Mouse (Mus musculus): ENCODE data around the gene Cited2. TPM values are rescaled to one million over a fixed set of nuclear protein-coding genes. Genes with fewer than 3 reads are reported as not detected.

Cited2 gene
- polyA plus RNA-seq, 1 experiment from 2014 or later: 49.6 TPM

DNA sequence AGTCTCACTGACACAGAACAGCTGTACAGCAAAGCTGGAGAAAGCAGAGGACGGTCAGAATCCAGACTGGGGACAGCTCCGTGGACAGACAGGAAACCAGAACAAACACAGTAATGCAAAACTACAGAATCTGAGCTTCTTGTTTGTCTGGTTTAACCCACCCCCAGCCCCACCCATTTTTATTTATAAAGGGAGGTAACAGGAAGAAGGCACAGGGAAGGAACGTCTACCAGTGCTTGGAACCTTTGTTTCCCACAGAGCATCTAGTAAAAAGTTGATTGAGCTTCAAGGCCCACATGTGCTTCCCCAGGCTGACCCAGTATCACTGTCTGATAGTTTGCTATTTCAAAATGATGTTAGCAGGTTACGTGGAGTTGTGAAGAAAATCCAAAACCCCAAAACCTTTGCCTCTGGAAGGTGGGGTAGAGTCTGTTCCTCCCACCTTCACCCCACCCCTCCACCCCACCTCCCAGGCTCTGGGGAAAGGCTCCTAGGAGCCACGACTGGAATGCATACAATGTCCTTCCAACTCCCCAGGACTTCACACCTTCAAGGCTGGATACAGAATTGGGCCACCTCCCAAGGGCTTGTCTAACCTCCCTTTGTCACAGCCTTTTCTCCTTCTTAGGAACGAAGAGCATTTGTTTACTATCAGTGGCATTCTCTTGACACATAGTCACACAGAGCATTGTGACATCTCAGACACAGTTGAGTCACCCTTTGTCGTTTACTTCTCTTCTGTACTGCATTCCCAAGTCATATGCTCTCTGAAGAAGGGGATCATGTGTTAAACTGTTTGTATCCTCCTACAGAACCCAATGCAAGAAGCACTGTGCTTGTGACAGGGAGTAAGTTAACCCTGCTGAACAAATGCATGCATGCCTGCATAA is 25.4 kb upstream of the Cited2 start:
- H3K27me3 ChIP-seq (replicated peaks): no peaks in the 10 kb centered on the region
- no peaks in the 10 kb centered on the region for H3K9me3 ChIP-seq (replicated peaks)
- no peak overlapping the region for H3K4me3 ChIP-seq
- no peak overlapping the region for H3K27ac ChIP-seq (ENCODE audit: poor library complexity, severe bottlenecking)
- no peaks in the 10 kb centered on the region for H3K4me1 ChIP-seq (replicated peaks)
- H3K4me2 ChIP-seq: no peak overlapping the region
- no peak overlapping the region for H3K9ac ChIP-seq
- WGBS: 47% methylated on average over 7 of the region's 7 CpGs
- no peak for ATAC-seq (ENCODE audit: insufficient number of reproducible peaks, low FRiP score)
- no peaks in the 10 kb centered on the region for H3K36me3 ChIP-seq

DNA sequence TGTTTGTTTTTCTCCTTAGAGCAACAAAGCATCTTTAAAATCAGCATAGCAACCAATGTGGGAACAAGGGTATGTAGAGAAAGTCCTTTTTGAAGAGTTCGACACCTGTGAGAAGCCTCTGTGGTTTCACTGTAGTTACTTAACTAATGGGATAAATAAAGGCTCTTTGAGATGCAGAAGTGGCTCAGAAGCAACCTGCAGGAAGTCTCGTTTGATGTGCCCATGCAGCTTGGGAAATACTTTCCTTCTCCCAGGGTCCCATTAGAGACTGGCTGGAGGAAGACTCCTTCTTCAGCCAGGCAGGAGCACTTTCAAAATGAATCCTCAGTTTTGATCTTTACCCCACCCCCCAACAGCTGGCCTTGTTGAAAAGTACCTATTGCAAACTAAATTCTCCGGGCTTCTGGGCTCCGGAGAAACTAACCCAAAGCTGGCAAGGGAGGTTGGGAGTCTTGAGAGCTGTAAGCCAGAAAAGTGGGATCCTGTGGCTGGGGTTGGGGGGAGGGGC is 17.5 kb upstream of the Cited2 start:
- Histone ChIP-seq H3K9me3 (replicated peaks) (no peaks in the 10 kb centered on the region), H3K9ac (no peak overlapping the region), H3K4me3 (no peak overlapping the region), H3K4me2 (no peak overlapping the region), H3K36me3 (no peaks in the 10 kb centered on the region), H3K27ac (ENCODE audit: poor library complexity, severe bottlenecking) (no peak overlapping the region), H3K4me1 (replicated peaks) (no peaks in the 10 kb centered on the region), H3K27me3 (replicated peaks) (no peaks in the 10 kb centered on the region)
- WGBS: 33% methylated on average over 4 of the region's 4 CpGs
- no peak for ATAC-seq (ENCODE audit: insufficient number of reproducible peaks, low FRiP score)

DNA sequence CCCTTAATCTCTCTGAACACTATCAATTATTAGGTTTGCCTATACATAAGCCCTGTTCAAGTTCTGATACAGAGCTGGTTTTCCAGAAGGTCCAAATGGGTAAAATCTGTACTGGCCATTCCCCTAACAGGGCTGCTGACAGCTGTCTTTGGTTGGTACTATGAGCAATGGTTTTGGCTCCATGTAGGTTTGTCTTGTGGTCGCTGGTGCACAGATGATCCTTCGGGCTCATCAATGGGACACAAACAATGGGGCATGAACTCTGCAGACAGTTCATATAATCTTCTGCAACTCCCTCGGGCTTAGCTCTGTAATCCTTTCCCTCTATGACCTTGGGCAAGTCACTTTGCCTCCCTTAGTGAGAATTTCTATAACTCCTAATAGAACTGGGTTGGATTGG is 12.3 kb upstream of the Cited2 start:
- no peak overlapping the region for H3K4me3 ChIP-seq
- H3K9me3 ChIP-seq (replicated peaks): no peaks in the 10 kb centered on the region
- no peak overlapping the region for H3K9ac ChIP-seq
- no peak overlapping the region for H3K4me2 ChIP-seq
- H3K4me1 ChIP-seq (replicated peaks): no peaks in the 10 kb centered on the region
- WGBS: 86% methylated on average over 3 of the region's 3 CpGs
- H3K27ac ChIP-seq (ENCODE audit: poor library complexity, severe bottlenecking): no peak overlapping the region
- ATAC-seq (ENCODE audit: insufficient number of reproducible peaks, low FRiP score): no peak
- H3K27me3 ChIP-seq (replicated peaks): no peaks in the 10 kb centered on the region
- H3K36me3 ChIP-seq: no peaks in the 10 kb centered on the region

DNA sequence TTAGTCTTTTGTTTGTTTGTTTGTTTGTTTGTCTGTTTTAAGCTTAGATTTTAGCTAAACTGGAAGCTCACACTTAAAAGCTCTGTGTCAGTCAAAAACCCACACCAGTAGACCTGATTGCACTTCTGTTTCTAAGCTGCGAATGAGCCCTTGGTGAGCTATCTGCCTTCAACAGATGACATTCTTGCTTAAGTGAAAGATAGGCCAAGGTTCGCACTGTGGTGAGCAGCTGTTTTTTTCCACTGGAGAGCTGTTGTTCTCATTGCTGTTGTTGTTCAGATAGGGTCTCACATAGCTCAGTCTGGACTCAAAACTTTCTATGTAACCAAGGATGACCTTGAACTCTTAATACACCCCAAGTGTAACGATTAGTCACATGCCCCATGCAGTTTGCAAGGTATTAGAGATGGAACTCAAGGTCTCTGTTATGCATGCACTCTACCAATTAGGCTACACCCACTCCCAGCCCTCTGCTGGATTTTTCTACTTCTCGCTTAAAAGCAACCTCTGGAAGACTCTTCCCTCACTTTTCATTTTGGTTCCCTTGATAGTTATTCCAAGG is 3.9 kb upstream of the Cited2 start:
- ATAC-seq (ENCODE audit: insufficient number of reproducible peaks, low FRiP score): peak; percentile 13
- Histone ChIP-seq H3K9me3 (replicated peaks) (no peaks in the 10 kb centered on the region; the same call in 1 of the 2 replicates), H3K4me1 (replicated peaks) (peaks cover 17% of the 10 kb centered on the region), H3K27ac (ENCODE audit: poor library complexity, severe bottlenecking) (peak overlapping the region; percentile 43; the same call in 1 of the 2 replicates), H3K9ac (no peak overlapping the region), H3K27me3 (replicated peaks) (no peaks in the 10 kb centered on the region), H3K4me2 (no peak overlapping the region), H3K4me3 (no peak overlapping the region), H3K36me3 (no peaks in the 10 kb centered on the region; the same call in 1 of the 2 replicates)
- 36% methylated on average over 4 of the region's 4 CpGs for WGBS

DNA sequence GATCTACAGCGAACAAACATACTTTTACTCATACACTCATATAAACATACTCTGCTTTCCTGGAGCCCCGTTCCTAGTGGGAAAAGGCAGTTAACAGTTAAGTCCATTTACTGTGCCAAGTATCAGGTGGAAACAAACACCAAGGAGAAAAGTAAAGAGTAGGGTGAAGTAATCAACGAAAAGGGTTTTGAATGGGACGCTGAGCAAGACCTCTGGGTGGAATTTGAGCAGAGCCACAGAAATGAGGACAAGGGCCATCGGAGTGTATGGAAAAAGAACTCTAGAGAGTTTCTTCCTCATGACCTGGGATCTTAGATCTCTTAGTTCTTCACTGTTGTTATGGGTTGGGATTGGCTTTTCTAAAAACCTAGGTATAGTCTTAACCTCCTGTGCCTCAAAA is 3.4 kb upstream of the Cited2 start:
- no peak overlapping the region for H3K27ac ChIP-seq (ENCODE audit: poor library complexity, severe bottlenecking)
- no peak overlapping the region for H3K4me2 ChIP-seq
- no peaks in the 10 kb centered on the region for H3K27me3 ChIP-seq (replicated peaks)
- H3K9ac ChIP-seq: no peak overlapping the region
- no peak overlapping the region for H3K4me3 ChIP-seq
- WGBS: 89% methylated on average over 5 of the region's 5 CpGs
- peaks cover 17% of the 10 kb centered on the region for H3K4me1 ChIP-seq (replicated peaks)
- no peak for ATAC-seq (ENCODE audit: insufficient number of reproducible peaks, low FRiP score)
- no peaks in the 10 kb centered on the region; the same call in 1 of the 2 replicates for H3K9me3 ChIP-seq (replicated peaks)
- H3K36me3 ChIP-seq: no peaks in the 10 kb centered on the region; the same call in 1 of the 2 replicates

DNA sequence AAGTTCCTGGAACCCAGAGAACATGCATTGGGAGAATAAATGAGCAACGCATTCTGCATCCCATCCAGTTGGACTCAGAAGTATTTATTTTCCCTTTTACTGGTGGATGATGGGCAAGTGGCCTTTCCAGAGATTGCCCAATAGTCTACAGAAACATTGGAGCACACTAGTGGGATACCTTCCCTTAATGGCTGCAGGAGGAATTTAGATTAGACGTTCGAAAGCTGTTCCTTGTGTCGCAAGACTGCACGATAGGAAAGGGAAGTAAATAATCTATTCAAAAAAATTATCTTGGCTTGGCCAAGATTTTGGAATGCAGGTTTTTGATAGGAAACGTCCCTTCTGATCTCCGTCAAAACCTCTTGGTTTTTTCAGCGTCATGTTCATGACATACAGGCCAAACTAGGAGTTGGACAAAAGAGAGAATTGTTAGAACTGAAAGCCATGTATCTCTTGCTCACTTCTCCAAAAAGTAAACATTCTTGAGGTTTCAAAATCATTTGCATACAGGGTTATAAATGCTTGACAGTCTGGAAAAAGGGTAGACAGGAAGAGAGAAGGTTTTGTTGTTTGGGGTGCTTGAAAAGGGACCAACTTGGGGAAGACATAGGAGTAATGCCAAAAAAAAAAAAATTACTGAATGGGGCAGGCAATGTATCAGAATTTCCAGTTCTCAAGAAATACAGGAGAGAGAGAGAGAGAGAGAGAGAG is 2.0 kb upstream of the Cited2 start:
- Histone ChIP-seq H3K27ac (ENCODE audit: poor library complexity, severe bottlenecking) (peak overlapping the region; percentile 100), H3K27me3 (replicated peaks) (no peaks in the 10 kb centered on the region), H3K4me3 (peak overlapping the region; percentile 88), H3K9ac (peak overlapping the region; percentile 80), H3K4me1 (replicated peaks) (peaks cover 22% of the 10 kb centered on the region), H3K4me2 (peak overlapping the region; percentile 84), H3K9me3 (replicated peaks) (no peaks in the 10 kb centered on the region; the same call in 1 of the 2 replicates), H3K36me3 (no peaks in the 10 kb centered on the region; the same call in 1 of the 2 replicates)
- no peak for ATAC-seq (ENCODE audit: insufficient number of reproducible peaks, low FRiP score)
- WGBS: 48% methylated on average over 8 of the region's 8 CpGs

DNA sequence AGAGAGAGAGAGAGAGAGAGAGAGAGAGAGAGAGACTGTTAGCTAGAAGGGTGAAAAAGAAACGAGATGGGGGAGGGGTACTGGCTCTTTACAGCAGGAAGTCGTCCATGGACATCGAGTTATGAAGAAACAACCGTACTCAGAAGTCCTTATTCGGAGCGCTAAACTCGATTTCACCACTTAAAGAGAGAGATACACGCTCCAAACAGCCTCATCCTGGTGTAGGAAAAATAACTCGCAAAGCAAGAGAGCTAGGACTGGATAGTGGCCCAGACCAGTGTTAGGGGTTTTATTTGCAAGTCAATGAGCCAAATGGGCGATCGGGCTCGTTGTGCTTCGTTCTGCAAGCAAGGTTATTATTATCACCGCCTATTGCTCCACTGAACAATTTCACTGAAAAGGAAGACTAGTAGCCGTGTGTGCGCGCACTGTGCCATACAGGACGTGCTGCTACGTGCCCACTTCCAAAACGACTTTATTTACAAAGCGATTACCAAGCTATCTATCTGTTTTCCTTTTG is 1.4 kb upstream of the Cited2 start:
- WGBS: under 1% methylated on average over 21 of the region's 21 CpGs
- ATAC-seq (ENCODE audit: insufficient number of reproducible peaks, low FRiP score): no peak

DNA sequence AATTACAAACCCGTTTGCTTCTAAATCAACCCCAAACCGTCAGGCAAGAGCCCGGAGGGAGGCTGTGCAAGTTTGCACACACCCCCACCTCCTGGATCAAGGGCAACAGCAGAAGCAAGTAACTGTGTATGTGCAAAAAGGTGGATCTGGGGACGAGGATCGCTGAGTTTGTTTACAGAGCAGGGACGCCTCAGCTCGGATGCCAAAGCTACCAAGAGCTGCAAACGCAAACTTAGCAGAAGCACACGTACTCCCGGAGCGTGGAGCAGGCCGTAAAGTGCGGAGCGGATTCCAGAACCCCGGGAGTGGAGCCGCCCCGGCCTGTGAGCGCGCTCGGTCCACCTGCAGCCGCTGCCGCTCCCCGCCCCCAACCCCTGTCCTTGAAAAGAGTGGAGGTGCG is 860 bp upstream of the Cited2 start:
- no peaks in the 10 kb centered on the region for H3K9me3 ChIP-seq (replicated peaks)
- H3K9ac ChIP-seq: peak overlapping the region; percentile 80
- peak overlapping the region; percentile 100 for H3K27ac ChIP-seq (ENCODE audit: poor library complexity, severe bottlenecking)
- no peaks in the 10 kb centered on the region for H3K27me3 ChIP-seq (replicated peaks)
- WGBS: under 1% methylated on average over 24 of the region's 24 CpGs
- H3K4me2 ChIP-seq: peak overlapping the region; percentile 84
- peak overlapping the region; percentile 88 for H3K4me3 ChIP-seq
- no peaks in the 10 kb centered on the region; the same call in 1 of the 2 replicates for H3K36me3 ChIP-seq
- H3K4me1 ChIP-seq (replicated peaks): peaks cover 34% of the 10 kb centered on the region
- peak; percentile 82 for ATAC-seq (ENCODE audit: insufficient number of reproducible peaks, low FRiP score)

More for the DNA sequence above, 1.4 kb upstream of the Cited2 start:
- peak overlapping the region; percentile 88 for H3K4me3 ChIP-seq
- H3K9ac ChIP-seq: peak overlapping the region; percentile 80
- no peaks in the 10 kb centered on the region for H3K27me3 ChIP-seq (replicated peaks)
- peak overlapping the region; percentile 84 for H3K4me2 ChIP-seq
- peak overlapping the region; percentile 100 for H3K27ac ChIP-seq (ENCODE audit: poor library complexity, severe bottlenecking)
- H3K4me1 ChIP-seq (replicated peaks): peaks cover 29% of the 10 kb centered on the region
- H3K9me3 ChIP-seq (replicated peaks): no peaks in the 10 kb centered on the region
- H3K36me3 ChIP-seq: no peaks in the 10 kb centered on the region; the same call in 1 of the 2 replicates

DNA sequence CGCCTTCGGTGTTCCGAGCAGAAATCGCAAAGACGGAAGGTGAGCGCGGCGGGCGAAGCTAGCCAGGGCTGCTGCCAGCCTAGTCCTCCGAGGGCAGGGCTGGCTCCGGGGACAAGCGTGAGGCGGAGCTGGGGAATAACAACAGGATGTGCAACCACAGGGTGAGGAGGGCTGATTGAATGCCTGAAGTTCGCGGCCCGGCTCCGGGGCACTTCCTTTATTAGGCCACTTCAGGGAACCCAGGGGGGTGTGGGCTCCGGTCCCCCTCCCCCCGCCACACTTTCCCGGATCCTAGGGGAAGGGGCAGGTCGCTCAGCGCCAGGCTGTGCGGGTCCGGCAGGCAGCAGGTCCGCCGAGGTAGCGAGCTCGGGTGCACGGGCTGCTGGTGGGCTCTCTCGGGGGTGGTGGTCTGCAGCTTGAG is 413 bp downstream of the Cited2 start:
- H3K4me1 ChIP-seq (replicated peaks): peaks cover 40% of the 10 kb centered on the region
- H3K27ac ChIP-seq (ENCODE audit: poor library complexity, severe bottlenecking): peak overlapping the region; percentile 100
- no peaks in the 10 kb centered on the region; the same call in 1 of the 2 replicates for H3K36me3 ChIP-seq
- H3K9ac ChIP-seq: peak overlapping the region; percentile 98
- H3K4me3 ChIP-seq: peak overlapping the region; percentile 88
- H3K9me3 ChIP-seq (replicated peaks): no peaks in the 10 kb centered on the region
- under 1% methylated on average over 30 of the region's 30 CpGs for WGBS
- peak; percentile 65 for ATAC-seq (ENCODE audit: insufficient number of reproducible peaks, low FRiP score)
- H3K4me2 ChIP-seq: peak overlapping the region; percentile 84
- H3K27me3 ChIP-seq (replicated peaks): no peaks in the 10 kb centered on the region

DNA sequence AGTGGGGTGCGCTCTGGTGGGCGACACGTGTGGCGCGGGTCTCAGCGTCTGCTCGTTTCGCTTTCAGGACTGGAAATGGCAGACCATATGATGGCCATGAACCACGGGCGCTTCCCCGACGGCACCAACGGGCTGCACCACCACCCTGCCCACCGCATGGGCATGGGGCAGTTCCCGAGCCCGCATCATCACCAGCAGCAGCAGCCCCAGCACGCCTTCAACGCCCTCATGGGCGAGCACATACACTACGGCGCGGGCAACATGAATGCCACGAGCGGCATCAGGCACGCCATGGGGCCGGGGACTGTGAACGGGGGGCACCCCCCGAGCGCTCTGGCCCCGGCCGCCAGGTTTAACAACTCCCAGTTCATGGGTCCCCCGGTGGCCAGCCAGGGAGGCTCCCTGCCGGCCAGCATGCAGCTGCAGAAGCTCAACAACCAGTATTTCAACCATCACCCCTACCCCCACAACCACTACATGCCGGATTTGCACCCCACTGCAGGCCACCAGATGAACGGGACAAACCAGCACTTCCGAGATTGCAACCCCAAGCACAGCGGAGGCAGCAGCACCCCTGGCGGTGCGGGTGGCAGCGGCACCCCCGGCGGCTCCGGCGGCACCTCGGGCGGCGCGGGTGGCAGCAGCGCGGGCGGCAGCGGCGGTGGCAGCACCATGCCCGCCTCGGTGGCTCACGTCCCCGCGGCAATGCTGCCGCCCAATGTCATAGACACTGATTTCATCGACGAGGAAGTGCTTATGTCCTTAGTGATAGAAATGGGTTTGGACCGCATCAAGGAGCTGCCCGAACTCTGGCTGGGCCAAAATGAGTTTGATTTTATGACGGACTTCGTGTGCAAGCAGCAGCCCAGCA is 1.1 kb downstream of the Cited2 start:
- Histone ChIP-seq H3K9me3 (replicated peaks) (no peaks in the 10 kb centered on the region), H3K4me2 (peak overlapping the region; percentile 84), H3K27ac (ENCODE audit: poor library complexity, severe bottlenecking) (peak overlapping the region; percentile 100), H3K27me3 (replicated peaks) (no peaks in the 10 kb centered on the region), H3K4me1 (replicated peaks) (peaks cover 35% of the 10 kb centered on the region), H3K4me3 (peak overlapping the region; percentile 88), H3K9ac (peak overlapping the region; percentile 98), H3K36me3 (no peaks in the 10 kb centered on the region; the same call in 1 of the 2 replicates)
- ATAC-seq (ENCODE audit: insufficient number of reproducible peaks, low FRiP score): peak; percentile 12; the same call in 1 of the 2 replicates
- under 1% methylated on average over 65 of the region's 65 CpGs for WGBS

Measured in heart, embryonic 12.5 days (tissue).